Mouse (Mus musculus): ENCODE measurements around the gene Dock9. TPM values are rescaled to one million over a fixed set of nuclear protein-coding genes. Genes with fewer than 3 reads are reported as not detected.

The Dock9 gene
- polyA plus RNA-seq, 1 experiment from 2014 or later = 5.2 TPM

DNA sequence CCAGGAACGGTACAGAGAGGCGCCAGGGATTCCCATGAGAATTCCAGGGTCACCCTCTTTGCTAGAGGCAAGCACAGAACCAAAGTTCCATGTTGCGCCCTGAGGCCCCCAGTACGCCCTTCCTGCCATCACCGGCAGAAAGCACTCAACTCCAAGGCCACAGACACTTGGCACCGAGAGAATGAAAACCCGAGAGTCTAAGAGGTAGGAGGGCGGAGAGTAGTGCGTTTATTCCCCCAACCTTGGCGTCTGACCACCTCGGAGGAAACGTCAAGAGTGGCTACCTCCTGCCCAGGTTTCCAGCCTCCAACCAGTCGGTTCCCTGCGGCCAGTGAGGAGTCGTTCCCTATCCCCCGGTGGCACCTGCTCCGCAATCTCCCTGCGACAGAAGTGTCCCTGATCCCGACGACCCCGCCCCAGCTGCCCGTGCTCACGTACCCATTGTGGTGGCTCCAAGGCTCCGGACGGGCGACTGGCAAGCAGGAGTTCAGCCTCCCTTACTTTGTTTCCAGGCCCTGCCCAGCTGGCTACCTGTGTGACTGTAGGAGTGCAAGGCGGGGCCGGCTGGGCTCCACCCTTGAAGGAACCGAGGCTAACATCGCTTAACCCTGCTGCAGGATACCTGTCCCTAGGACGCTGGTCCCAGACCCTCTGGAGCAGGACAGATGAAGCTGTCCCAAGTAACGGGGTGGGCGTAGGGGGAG is 292.7 kb downstream of the Dock9 start, which contains the start of gene Slc15a1:
Gene Slc15a1, minus strand, starts transcription at position 472 of the 704 bp plus-strand sequence.
- no peak within 1 kb of the TSS for H3K4me3 ChIP-seq (ENCODE audit: low read depth, low read length)
- H3K27me3 ChIP-seq (replicated peaks; ENCODE audit: control insufficient read depth, insufficient read depth, low read length) = peaks cover 37% of the 10 kb centered on the region
- no peaks in the 10 kb centered on the region for H3K36me3 ChIP-seq (ENCODE audit: control insufficient read depth, insufficient read depth, low read length)
- no peak within 1 kb of the TSS for H3K9ac ChIP-seq (ENCODE audit: low read depth, low read length)
- no peak within 1 kb of the TSS for H3K27ac ChIP-seq (ENCODE audit: low read depth, low read length)
- H3K9me3 ChIP-seq (ENCODE audit: control insufficient read depth, low read length) = no peaks in the 10 kb centered on the region
- DNase-seq (ENCODE audit: low spot score) (no peak), ATAC-seq (replicated peaks; ENCODE audit: low FRiP score) (no peak)
- H3K4me1 ChIP-seq (replicated peaks; ENCODE audit: control insufficient read depth, insufficient read depth, low read length) = no peaks in the 10 kb centered on the region
- H3K4me2 ChIP-seq = peak within 1 kb of the TSS; percentile 52
- 11% methylated on average over 33 of the region's 33 CpGs for WGBS

DNA sequence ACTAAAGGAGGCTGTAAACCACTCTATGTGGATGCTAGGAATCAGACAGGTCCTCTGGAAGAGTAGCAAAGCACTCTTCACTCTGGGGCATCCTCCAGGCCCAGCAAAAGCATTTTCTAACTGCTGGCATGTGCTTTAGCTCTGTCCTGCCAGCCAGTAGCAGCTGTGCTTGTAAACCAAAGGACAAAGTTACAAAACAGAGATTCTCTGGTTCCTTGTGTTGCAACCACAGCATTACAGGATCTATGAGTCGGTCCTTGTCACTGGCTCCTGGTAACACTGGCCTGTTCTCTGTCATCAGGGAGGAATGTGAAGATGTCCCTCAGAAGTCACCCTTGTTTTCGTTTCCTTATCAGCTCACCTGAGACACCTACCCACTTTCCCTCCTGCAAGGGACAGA is 297.1 kb downstream of the Dock9 start:
- Histone ChIP-seq H3K9ac (ENCODE audit: low read depth, low read length) (no peak overlapping the region), H3K4me2 (no peak overlapping the region), H3K4me1 (replicated peaks; ENCODE audit: control insufficient read depth, insufficient read depth, low read length) (no peaks in the 10 kb centered on the region), H3K27ac (ENCODE audit: low read depth, low read length) (no peak overlapping the region), H3K27me3 (replicated peaks; ENCODE audit: control insufficient read depth, insufficient read depth, low read length) (peaks cover 18% of the 10 kb centered on the region), H3K4me3 (ENCODE audit: low read depth, low read length) (no peak overlapping the region), H3K9me3 (ENCODE audit: control insufficient read depth, low read length) (no peaks in the 10 kb centered on the region), H3K36me3 (ENCODE audit: control insufficient read depth, insufficient read depth, low read length) (no peaks in the 10 kb centered on the region)
- ATAC-seq (replicated peaks; ENCODE audit: low FRiP score) (no peak), DNase-seq (ENCODE audit: low spot score) (no peak)
- WGBS = 54% methylated on average over 2 of the region's 2 CpGs

DNA sequence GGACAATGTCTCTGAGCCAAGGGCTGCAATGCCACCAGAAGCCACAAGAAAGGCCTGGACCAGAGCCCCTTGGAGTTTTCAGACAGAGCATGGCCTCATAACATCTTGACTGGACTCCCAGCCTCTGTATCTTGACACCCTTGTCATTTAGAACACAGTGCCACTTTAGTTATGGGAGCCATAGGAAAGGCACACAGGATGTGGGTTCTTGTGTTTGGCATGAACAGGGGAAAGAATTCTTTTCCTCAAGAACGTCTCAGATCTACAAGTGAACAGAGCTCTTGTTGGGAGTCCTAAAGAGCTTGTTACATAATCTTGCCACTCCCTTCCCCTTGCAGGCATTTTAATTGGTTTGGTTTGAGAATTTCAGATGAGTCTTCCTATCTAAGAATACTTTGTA is 297.9 kb downstream of the Dock9 start:
- Histone ChIP-seq H3K4me1 (replicated peaks; ENCODE audit: control insufficient read depth, insufficient read depth, low read length) (no peaks in the 10 kb centered on the region), H3K27ac (ENCODE audit: low read depth, low read length) (no peak overlapping the region), H3K27me3 (replicated peaks; ENCODE audit: control insufficient read depth, insufficient read depth, low read length) (peaks cover 10% of the 10 kb centered on the region), H3K4me3 (ENCODE audit: low read depth, low read length) (no peak overlapping the region), H3K9me3 (ENCODE audit: control insufficient read depth, low read length) (no peaks in the 10 kb centered on the region), H3K4me2 (no peak overlapping the region), H3K36me3 (ENCODE audit: control insufficient read depth, insufficient read depth, low read length) (no peaks in the 10 kb centered on the region), H3K9ac (ENCODE audit: low read depth, low read length) (no peak overlapping the region)
- DNase-seq (ENCODE audit: low spot score) (no peak), ATAC-seq (replicated peaks; ENCODE audit: low FRiP score) (no peak)
- WGBS = 42% methylated on average over 1 of the region's 1 CpGs

DNA sequence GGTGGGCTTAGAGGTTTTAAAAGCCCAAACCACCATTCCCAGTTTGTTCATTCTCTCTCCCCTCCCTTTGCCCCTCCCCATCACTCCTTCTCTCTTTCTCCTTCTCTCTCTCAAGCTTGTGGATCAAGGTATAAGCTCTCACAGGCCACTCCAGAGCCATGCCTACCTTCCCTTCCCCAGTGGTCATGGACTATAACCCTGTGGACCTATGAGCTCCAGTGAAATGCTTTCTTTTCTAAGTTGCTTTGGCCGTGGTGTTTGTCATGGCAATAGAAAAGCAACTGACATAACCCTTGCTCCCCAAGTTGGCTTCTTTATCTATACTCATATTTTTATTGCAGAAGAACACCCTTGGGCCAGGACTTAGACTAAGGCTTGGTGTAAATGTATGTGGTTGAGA is 299.8 kb downstream of the Dock9 start:
- Histone ChIP-seq H3K27me3 (replicated peaks; ENCODE audit: control insufficient read depth, insufficient read depth, low read length) (no peaks in the 10 kb centered on the region; the same call in 1 of the 2 replicates), H3K27ac (ENCODE audit: low read depth, low read length) (no peak overlapping the region), H3K9ac (ENCODE audit: low read depth, low read length) (no peak overlapping the region), H3K4me2 (no peak overlapping the region), H3K4me1 (replicated peaks; ENCODE audit: control insufficient read depth, insufficient read depth, low read length) (no peaks in the 10 kb centered on the region), H3K4me3 (ENCODE audit: low read depth, low read length) (no peak overlapping the region), H3K9me3 (ENCODE audit: control insufficient read depth, low read length) (no peaks in the 10 kb centered on the region), H3K36me3 (ENCODE audit: control insufficient read depth, insufficient read depth, low read length) (no peaks in the 10 kb centered on the region)
- DNase-seq (ENCODE audit: low spot score) = no peak
- no peak for ATAC-seq (replicated peaks; ENCODE audit: low FRiP score)
- WGBS = 69% methylated on average over 1 of the region's 1 CpGs

DNA sequence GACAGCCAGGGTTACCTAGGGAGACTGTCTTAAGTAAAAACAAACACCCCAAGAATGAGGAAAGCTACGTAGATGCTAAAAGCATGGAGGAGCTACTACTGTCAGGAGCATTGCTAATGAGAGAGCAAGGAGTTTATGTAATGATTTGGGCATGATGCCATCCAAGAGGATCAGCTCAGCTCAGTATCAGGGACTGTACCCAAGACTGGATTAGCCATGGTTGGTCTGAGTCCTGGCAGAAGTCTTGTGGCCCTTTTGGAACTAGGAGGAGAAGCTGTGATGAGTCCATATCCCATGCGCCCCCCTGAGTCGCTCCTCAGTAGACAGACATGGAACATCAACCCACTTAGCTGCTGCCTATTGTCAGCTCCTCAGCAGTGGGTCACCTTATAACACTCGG is 301.9 kb downstream of the Dock9 start:
- DNase-seq (ENCODE audit: low spot score) = no peak
- no peak for ATAC-seq (replicated peaks; ENCODE audit: low FRiP score)
- Histone ChIP-seq H3K27me3 (replicated peaks; ENCODE audit: control insufficient read depth, insufficient read depth, low read length) (no peaks in the 10 kb centered on the region; the same call in 1 of the 2 replicates), H3K4me1 (replicated peaks; ENCODE audit: control insufficient read depth, insufficient read depth, low read length) (no peaks in the 10 kb centered on the region), H3K4me3 (ENCODE audit: low read depth, low read length) (no peak overlapping the region), H3K4me2 (no peak overlapping the region), H3K9ac (ENCODE audit: low read depth, low read length) (no peak overlapping the region), H3K9me3 (ENCODE audit: control insufficient read depth, low read length) (no peaks in the 10 kb centered on the region), H3K36me3 (ENCODE audit: control insufficient read depth, insufficient read depth, low read length) (no peaks in the 10 kb centered on the region), H3K27ac (ENCODE audit: low read depth, low read length) (no peak overlapping the region)
- 79% methylated on average over 4 of the region's 4 CpGs for WGBS

DNA sequence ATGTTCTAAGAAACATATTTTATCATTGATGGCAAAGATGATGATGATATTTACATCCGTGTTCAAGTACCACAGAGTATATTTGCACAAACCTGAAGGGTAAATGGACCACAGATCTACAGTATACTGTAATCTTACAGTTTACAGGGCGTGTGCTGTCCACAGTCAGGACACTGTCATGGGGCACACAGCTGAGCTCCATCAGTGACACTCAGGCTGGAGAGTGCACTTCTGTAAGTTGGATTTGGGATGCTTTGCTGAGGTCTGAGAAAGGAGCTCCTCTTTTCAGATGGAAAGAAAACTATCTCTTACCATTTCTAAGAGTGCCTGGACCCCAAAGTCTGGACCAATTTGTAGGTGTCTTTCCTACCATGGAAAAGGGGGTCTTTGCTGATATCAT is 302.5 kb downstream of the Dock9 start:
- Histone ChIP-seq H3K4me1 (replicated peaks; ENCODE audit: control insufficient read depth, insufficient read depth, low read length) (no peaks in the 10 kb centered on the region), H3K27me3 (replicated peaks; ENCODE audit: control insufficient read depth, insufficient read depth, low read length) (no peaks in the 10 kb centered on the region; the same call in 1 of the 2 replicates), H3K27ac (ENCODE audit: low read depth, low read length) (no peak overlapping the region), H3K9me3 (ENCODE audit: control insufficient read depth, low read length) (no peaks in the 10 kb centered on the region), H3K9ac (ENCODE audit: low read depth, low read length) (no peak overlapping the region), H3K36me3 (ENCODE audit: control insufficient read depth, insufficient read depth, low read length) (no peaks in the 10 kb centered on the region), H3K4me3 (ENCODE audit: low read depth, low read length) (no peak overlapping the region), H3K4me2 (no peak overlapping the region)
- WGBS = 78% methylated on average over 2 of the region's 2 CpGs
- ATAC-seq (replicated peaks; ENCODE audit: low FRiP score) (no peak), DNase-seq (ENCODE audit: low spot score) (no peak)

DNA sequence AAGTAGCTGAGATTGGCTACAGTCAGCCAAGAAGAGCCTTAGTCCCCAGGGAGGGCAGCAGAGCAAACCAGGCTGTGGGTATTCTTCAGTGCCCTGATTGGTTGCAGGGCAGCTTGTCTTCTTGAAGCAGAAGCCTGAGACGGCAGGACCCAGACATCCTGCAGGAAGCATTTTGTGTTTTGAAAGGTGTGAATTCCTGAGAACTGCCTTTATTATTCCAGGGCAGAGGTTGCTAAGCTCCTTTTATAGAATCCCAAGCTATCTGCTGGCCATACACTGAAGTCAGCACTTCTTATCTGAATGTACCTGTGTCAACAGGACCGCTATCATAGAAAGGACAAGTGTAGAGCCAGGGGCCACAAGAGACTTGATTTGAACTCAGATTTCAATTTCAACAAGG is 303.4 kb downstream of the Dock9 start:
- Histone ChIP-seq H3K4me1 (replicated peaks; ENCODE audit: control insufficient read depth, insufficient read depth, low read length) (no peaks in the 10 kb centered on the region), H3K27ac (ENCODE audit: low read depth, low read length) (no peak overlapping the region), H3K27me3 (replicated peaks; ENCODE audit: control insufficient read depth, insufficient read depth, low read length) (no peaks in the 10 kb centered on the region; the same call in 1 of the 2 replicates), H3K9me3 (ENCODE audit: control insufficient read depth, low read length) (no peaks in the 10 kb centered on the region), H3K9ac (ENCODE audit: low read depth, low read length) (no peak overlapping the region), H3K36me3 (ENCODE audit: control insufficient read depth, insufficient read depth, low read length) (no peaks in the 10 kb centered on the region), H3K4me2 (no peak overlapping the region), H3K4me3 (ENCODE audit: low read depth, low read length) (no peak overlapping the region)
- DNase-seq (ENCODE audit: low spot score) (no peak), ATAC-seq (replicated peaks; ENCODE audit: low FRiP score) (no peak)
- WGBS = 42% methylated on average over 2 of the region's 2 CpGs

DNA sequence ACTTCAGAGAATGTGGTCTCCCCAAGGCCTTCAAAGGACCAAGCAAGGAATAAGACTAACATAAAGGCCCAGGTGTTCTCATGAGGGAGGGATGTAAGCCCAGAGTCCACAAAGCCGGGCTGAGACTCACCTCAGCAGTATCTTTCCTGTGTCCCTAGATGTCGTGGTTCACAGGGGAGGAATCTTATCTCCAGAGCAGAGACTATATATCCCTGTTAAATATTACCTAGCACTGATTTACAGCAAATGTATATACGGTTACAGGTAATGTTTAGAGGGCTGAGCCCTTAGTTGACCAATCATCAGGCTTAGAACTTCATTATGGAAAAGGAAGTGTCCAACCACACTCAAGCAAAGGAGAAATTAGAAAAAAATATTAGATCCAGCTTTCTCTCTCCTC is 303.9 kb downstream of the Dock9 start:
- Histone ChIP-seq H3K4me3 (ENCODE audit: low read depth, low read length) (no peak overlapping the region), H3K36me3 (ENCODE audit: control insufficient read depth, insufficient read depth, low read length) (no peaks in the 10 kb centered on the region), H3K9ac (ENCODE audit: low read depth, low read length) (no peak overlapping the region), H3K9me3 (ENCODE audit: control insufficient read depth, low read length) (no peaks in the 10 kb centered on the region), H3K4me2 (no peak overlapping the region), H3K27me3 (replicated peaks; ENCODE audit: control insufficient read depth, insufficient read depth, low read length) (no peaks in the 10 kb centered on the region; the same call in 1 of the 2 replicates), H3K27ac (ENCODE audit: low read depth, low read length) (no peak overlapping the region), H3K4me1 (replicated peaks; ENCODE audit: control insufficient read depth, insufficient read depth, low read length) (no peaks in the 10 kb centered on the region)
- no peak for DNase-seq (ENCODE audit: low spot score)
- WGBS = 47% methylated on average over 3 of the region's 3 CpGs
- no peak for ATAC-seq (replicated peaks; ENCODE audit: low FRiP score)

DNA sequence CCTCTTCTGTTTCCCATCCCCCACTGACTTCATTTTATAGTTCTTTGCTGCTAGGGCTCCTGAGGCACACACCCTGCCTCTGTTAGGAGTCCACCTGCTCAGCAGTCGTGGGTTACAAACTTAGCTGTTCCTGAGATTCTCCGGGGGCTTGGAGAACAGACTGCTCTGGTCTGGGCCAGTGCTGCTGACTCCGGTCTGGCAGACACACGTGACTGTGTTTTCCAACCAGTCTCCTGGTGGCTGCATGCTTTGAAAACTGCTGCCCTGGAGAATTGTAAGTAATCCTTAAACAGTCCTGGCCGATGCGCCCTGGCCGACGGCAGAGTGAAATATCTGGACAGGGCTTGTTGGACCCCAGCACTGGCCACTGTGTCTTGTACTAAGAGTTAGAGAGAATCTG is 305.3 kb downstream of the Dock9 start:
- DNase-seq (ENCODE audit: low spot score) (no peak), ATAC-seq (replicated peaks; ENCODE audit: low FRiP score) (no peak)
- Histone ChIP-seq H3K27me3 (replicated peaks; ENCODE audit: control insufficient read depth, insufficient read depth, low read length) (no peaks in the 10 kb centered on the region; the same call in 1 of the 2 replicates), H3K36me3 (ENCODE audit: control insufficient read depth, insufficient read depth, low read length) (no peaks in the 10 kb centered on the region), H3K9me3 (ENCODE audit: control insufficient read depth, low read length) (no peaks in the 10 kb centered on the region), H3K4me2 (no peak overlapping the region), H3K4me1 (replicated peaks; ENCODE audit: control insufficient read depth, insufficient read depth, low read length) (no peaks in the 10 kb centered on the region), H3K4me3 (ENCODE audit: low read depth, low read length) (no peak overlapping the region), H3K27ac (ENCODE audit: low read depth, low read length) (no peak overlapping the region), H3K9ac (ENCODE audit: low read depth, low read length) (no peak overlapping the region)
- WGBS = 64% methylated on average over 8 of the region's 8 CpGs
